Mouse (Mus musculus): Measurements from ENCODE around the gene Hapln4. TPM values are rescaled to one million over a fixed set of nuclear protein-coding genes. Genes with fewer than 3 reads are reported as not detected.

Hapln4 gene
- polyA plus RNA-seq, 1 experiment: 0.53 TPM

- no peak for TF ChIP-seq POLR2A (IDR thresholded peaks at IDR 0.05; ENCODE audit: low read depth, low read length)
- no peak for TF ChIP-seq CTCF (IDR thresholded peaks at IDR 0.05; ENCODE audit: extremely low read depth, insufficient read length, insufficient replicate concordance, low read depth, low read length)
- no peak overlapping the region for H3K4me3 ChIP-seq (ENCODE audit: low read depth, low read length)
- WGBS: 60% methylated on average over 8 of the region's 8 CpGs
- no peaks in the 10 kb centered on the region for H3K36me3 ChIP-seq (ENCODE audit: control insufficient read depth, insufficient read depth, low read length)
- no peaks in the 10 kb centered on the region for H3K27me3 ChIP-seq (ENCODE audit: control insufficient read depth, insufficient read depth, low read length)
- H3K27ac ChIP-seq (ENCODE audit: insufficient read depth, low read depth, low read length): no peak overlapping the region
- no peaks in the 10 kb centered on the region for H3K4me1 ChIP-seq (ENCODE audit: control insufficient read depth, insufficient read depth, insufficient read length, low read length)
Measured at GRCm38 (mm10) chr8:70099276-70099675, 16.0 kb downstream of the Hapln4 start.

GRCm38 (mm10) chr8:70100241-70100640, 17.0 kb downstream of the Hapln4 start:
- H3K4me3 ChIP-seq (ENCODE audit: low read depth, low read length): no peak overlapping the region
- WGBS: 73% methylated on average over 8 of the region's 8 CpGs
- H3K36me3 ChIP-seq (ENCODE audit: control insufficient read depth, insufficient read depth, low read length): no peaks in the 10 kb centered on the region
- no peak overlapping the region for H3K27ac ChIP-seq (ENCODE audit: insufficient read depth, low read depth, low read length)
- H3K27me3 ChIP-seq (ENCODE audit: control insufficient read depth, insufficient read depth, low read length): no peaks in the 10 kb centered on the region
- no peaks in the 10 kb centered on the region for H3K4me1 ChIP-seq (ENCODE audit: control insufficient read depth, insufficient read depth, insufficient read length, low read length)
- TF ChIP-seq CTCF (IDR thresholded peaks at IDR 0.05; ENCODE audit: extremely low read depth, insufficient read length, insufficient replicate concordance, low read depth, low read length) (no peak), POLR2A (IDR thresholded peaks at IDR 0.05; ENCODE audit: low read depth, low read length) (no peak)

GRCm38 (mm10) chr8:70104506-70104905, 21.2 kb downstream of the Hapln4 start:
- 7% methylated on average over 6 of the region's 6 CpGs for WGBS
- no peak overlapping the region for H3K4me3 ChIP-seq (ENCODE audit: low read depth, low read length)
- H3K27me3 ChIP-seq (ENCODE audit: control insufficient read depth, insufficient read depth, low read length): no peaks in the 10 kb centered on the region
- no peak overlapping the region for H3K27ac ChIP-seq (ENCODE audit: insufficient read depth, low read depth, low read length)
- no peak for TF ChIP-seq POLR2A (IDR thresholded peaks at IDR 0.05; ENCODE audit: low read depth, low read length)
- peak; percentile 65; the same call in 1 of the 2 replicates for TF ChIP-seq CTCF (IDR thresholded peaks at IDR 0.05; ENCODE audit: extremely low read depth, insufficient read length, insufficient replicate concordance, low read depth, low read length)
- H3K4me1 ChIP-seq (ENCODE audit: control insufficient read depth, insufficient read depth, insufficient read length, low read length): no peaks in the 10 kb centered on the region
- H3K36me3 ChIP-seq (ENCODE audit: control insufficient read depth, insufficient read depth, low read length): no peaks in the 10 kb centered on the region

- TF ChIP-seq POLR2A (IDR thresholded peaks at IDR 0.05; ENCODE audit: low read depth, low read length) (no peak), CTCF (IDR thresholded peaks at IDR 0.05; ENCODE audit: extremely low read depth, insufficient read length, insufficient replicate concordance, low read depth, low read length) (no peak)
- H3K27me3 ChIP-seq (ENCODE audit: control insufficient read depth, insufficient read depth, low read length): no peaks in the 10 kb centered on the region
- no peak overlapping the region for H3K4me3 ChIP-seq (ENCODE audit: low read depth, low read length)
- H3K4me1 ChIP-seq (ENCODE audit: control insufficient read depth, insufficient read depth, insufficient read length, low read length): no peaks in the 10 kb centered on the region; the same call in 1 of the 2 replicates
- H3K36me3 ChIP-seq (ENCODE audit: control insufficient read depth, insufficient read depth, low read length): no peaks in the 10 kb centered on the region
- WGBS: 63% methylated on average over 7 of the region's 7 CpGs
- no peak overlapping the region for H3K27ac ChIP-seq (ENCODE audit: insufficient read depth, low read depth, low read length)
Measured at GRCm38 (mm10) chr8:70104922-70105321, 21.7 kb downstream of the Hapln4 start.

GRCm38 (mm10) chr8:70110451-70110850, 27.2 kb downstream of the Hapln4 start:
- WGBS: 66% methylated on average over 2 of the region's 2 CpGs
- Histone ChIP-seq H3K27me3 (ENCODE audit: control insufficient read depth, insufficient read depth, low read length) (peaks cover 35% of the 10 kb centered on the region), H3K4me1 (ENCODE audit: control insufficient read depth, insufficient read depth, insufficient read length, low read length) (peaks cover 4% of the 10 kb centered on the region; the same call in 1 of the 2 replicates), H3K36me3 (ENCODE audit: control insufficient read depth, insufficient read depth, low read length) (no peaks in the 10 kb centered on the region), H3K4me3 (ENCODE audit: low read depth, low read length) (no peak overlapping the region), H3K27ac (ENCODE audit: insufficient read depth, low read depth, low read length) (no peak overlapping the region)
- TF ChIP-seq POLR2A (IDR thresholded peaks at IDR 0.05; ENCODE audit: low read depth, low read length) (no peak), CTCF (IDR thresholded peaks at IDR 0.05; ENCODE audit: extremely low read depth, insufficient read length, insufficient replicate concordance, low read depth, low read length) (no peak)

- Histone ChIP-seq H3K27ac (ENCODE audit: insufficient read depth, low read depth, low read length) (no peak overlapping the region), H3K4me1 (ENCODE audit: control insufficient read depth, insufficient read depth, insufficient read length, low read length) (peaks cover 4% of the 10 kb centered on the region; the same call in 1 of the 2 replicates), H3K4me3 (ENCODE audit: low read depth, low read length) (no peak overlapping the region), H3K27me3 (ENCODE audit: control insufficient read depth, insufficient read depth, low read length) (peaks cover 35% of the 10 kb centered on the region), H3K36me3 (ENCODE audit: control insufficient read depth, insufficient read depth, low read length) (no peaks in the 10 kb centered on the region)
- TF ChIP-seq POLR2A (IDR thresholded peaks at IDR 0.05; ENCODE audit: low read depth, low read length) (no peak), CTCF (IDR thresholded peaks at IDR 0.05; ENCODE audit: extremely low read depth, insufficient read length, insufficient replicate concordance, low read depth, low read length) (no peak)
- WGBS: 50% methylated on average over 23 of the region's 23 CpGs
Measured at GRCm38 (mm10) chr8:70111192-70111795, 28.0 kb downstream of the Hapln4 start.

DNA sequence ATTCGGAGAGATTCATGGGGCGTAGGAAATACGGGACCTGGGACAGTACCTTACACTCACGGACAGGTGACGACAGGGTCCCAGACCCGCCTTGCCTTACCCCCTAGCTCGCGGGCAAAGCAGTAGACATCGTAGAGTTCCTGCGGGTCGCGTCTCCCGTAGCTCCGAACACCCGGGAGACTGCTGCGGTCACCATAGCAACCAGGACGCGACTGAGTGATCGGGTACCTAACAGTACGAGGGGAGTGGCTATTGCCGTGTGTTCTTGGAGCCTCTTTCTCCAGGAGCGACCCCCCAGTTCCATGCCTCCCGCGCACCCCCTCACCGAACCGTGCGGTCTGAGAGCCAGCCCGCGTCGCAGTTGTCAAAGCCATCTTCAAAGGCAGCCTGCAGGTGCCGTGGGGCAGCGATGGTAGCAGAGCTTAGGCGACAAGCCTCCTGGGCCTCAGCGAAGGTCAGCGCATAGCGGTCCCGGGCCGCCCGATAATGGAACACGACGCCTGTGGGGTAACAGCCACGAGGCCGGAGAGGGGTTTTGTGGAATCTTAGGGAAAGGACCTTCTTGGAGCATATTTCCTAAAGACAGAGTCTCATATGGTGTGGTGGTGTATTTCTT, 29.3 kb downstream of the Hapln4 start:
- Histone ChIP-seq H3K27me3 (ENCODE audit: control insufficient read depth, insufficient read depth, low read length) (peaks cover 35% of the 10 kb centered on the region), H3K27ac (ENCODE audit: insufficient read depth, low read depth, low read length) (no peak overlapping the region), H3K36me3 (ENCODE audit: control insufficient read depth, insufficient read depth, low read length) (no peaks in the 10 kb centered on the region), H3K4me3 (ENCODE audit: low read depth, low read length) (no peak overlapping the region), H3K4me1 (ENCODE audit: control insufficient read depth, insufficient read depth, insufficient read length, low read length) (peaks cover 4% of the 10 kb centered on the region; the same call in 1 of the 2 replicates)
- no peak for TF ChIP-seq CTCF (IDR thresholded peaks at IDR 0.05; ENCODE audit: extremely low read depth, insufficient read length, insufficient replicate concordance, low read depth, low read length)
- no peak for TF ChIP-seq POLR2A (IDR thresholded peaks at IDR 0.05; ENCODE audit: low read depth, low read length)
- WGBS: 9% methylated on average over 43 of the region's 43 CpGs

Measured in small intestine, adult 2 months (tissue).